Mouse (Mus musculus) liver, embryonic 14.5 days (tissue): ENCODE data around the gene Exo5.

Experiments
- CTCF ChIP-seq: IDR thresholded peaks from 2 replicates; pipeline ENCODE4 v1.5.1; 2016; ENCODE audit warnings: antibody characterized with exemption, low read depth, control low read depth
- EP300 ChIP-seq: IDR thresholded peaks from 2 replicates; pipeline ENCODE4 v1.6.1; 2016; ENCODE audit warnings: antibody characterized with exemption, low read depth

- TF ChIP-seq CTCF (no peak), EP300 (no peak)
These were observed 30.8 kb upstream of the Exo5 start for GRCm38 (mm10) chr4:120955586-120955985.
